19 mouse cellular contexts compared by ENCODE assay signal in genomic region chr19:47565031-47565654, GRCm38 (mm10). TPM values are rescaled to one million over a fixed set of nuclear protein-coding genes. Genes with fewer than 3 reads are reported as not detected.
DNase-seq lines count a peak whose midpoint lies in the region; ATAC-seq and TF ChIP-seq lines count a peak whose summit lies in the region.
"Had no signal": no experiment of that assay in that cellular context is flagged by ENCODE, and none has a peak within 500 bp of the region (broad histone marks: within the 10 kb centered on the region; RNA-seq: fewer than 3 reads in every experiment).

No protein-coding gene starts in this region.

- no peaks in the 10 kb centered on the region for H3K27me3 ChIP-seq in intestine, embryonic 14.5 days (replicated peaks; ENCODE audit: control insufficient read depth, insufficient read depth, low read length)
- no peaks in the 10 kb centered on the region for H3K27me3 ChIP-seq in intestine, embryonic 15.5 days (replicated peaks)
- H3K27me3 ChIP-seq in midbrain, embryonic 11.5 days (ENCODE audit: control insufficient read depth, insufficient read depth, low read length), result peaks cover 35% of the 10 kb centered on the region
- no peaks in the 10 kb centered on the region; the same call in 1 of the 2 replicates for H3K27me3 ChIP-seq in midbrain, embryonic 16.5 days (ENCODE audit: control insufficient read depth, insufficient read depth, low read depth, low read length)
- no peaks in the 10 kb centered on the region for H3K27me3 ChIP-seq in thymus, adult 2 months (ENCODE audit: control insufficient read depth, insufficient read depth, low read length)
- H3K27me3 ChIP-seq: embryonic facial prominence, embryonic 15.5 days; heart, embryonic 15.5 days; megakaryocyte, embryonic 14.5 days had no signal

- no peak overlapping the region for H3K4me2 ChIP-seq in intestine, embryonic 14.5 days (ENCODE audit: low read length)
- H3K4me2 ChIP-seq in intestine, embryonic 15.5 days (replicated peaks), result no peak overlapping the region
- no peak overlapping the region for H3K4me2 ChIP-seq in midbrain, embryonic 11.5 days
- H3K4me2 ChIP-seq in midbrain, embryonic 16.5 days (ENCODE audit: low read length), result no peak overlapping the region
- H3K4me2 ChIP-seq: embryonic facial prominence, embryonic 15.5 days; heart, embryonic 15.5 days; limb, embryonic 15.5 days had no signal

- 0 out of 2 replicates have a peak overlapping the region, but pooled peaks have one; percentile 3 for H3K27ac ChIP-seq in intestine, embryonic 14.5 days (ENCODE audit: low read depth)
- no peak overlapping the region for H3K27ac ChIP-seq in intestine, embryonic 15.5 days
- H3K27ac ChIP-seq in midbrain, embryonic 11.5 days (ENCODE audit: low read depth, low read length), result no peak overlapping the region
- H3K27ac ChIP-seq in midbrain, embryonic 16.5 days (ENCODE audit: low read length), result no peak overlapping the region
- no peak overlapping the region for H3K27ac ChIP-seq in thymus, adult 2 months (ENCODE audit: control insufficient read depth, insufficient read depth, low read length)
- H3K27ac ChIP-seq: embryonic facial prominence, embryonic 15.5 days; heart, embryonic 15.5 days; limb, embryonic 15.5 days had no signal

- 0 out of 2 replicates have a peak, but pooled peaks cover 12% of the 10 kb centered on the region for H3K4me1 ChIP-seq in intestine, embryonic 14.5 days (replicated peaks; ENCODE audit: control insufficient read depth, insufficient read depth, low read length)
- peaks cover 12% of the 10 kb centered on the region for H3K4me1 ChIP-seq in intestine, embryonic 15.5 days (replicated peaks)
- H3K4me1 ChIP-seq in midbrain, embryonic 11.5 days (ENCODE audit: control insufficient read depth, insufficient read depth, low read length), result peaks cover 4% of the 10 kb centered on the region
- H3K4me1 ChIP-seq in midbrain, embryonic 16.5 days (ENCODE audit: control insufficient read depth, insufficient read depth, low read length), result peaks cover 5% of the 10 kb centered on the region; the same call in 1 of the 2 replicates
- peaks cover 2% of the 10 kb centered on the region; the same call in 1 of the 2 replicates for H3K4me1 ChIP-seq in thymus, adult 2 months (replicated peaks; ENCODE audit: control insufficient read depth, insufficient read depth, low read length)
- H3K4me1 ChIP-seq: embryonic facial prominence, embryonic 15.5 days had no signal

- H3K9me3 ChIP-seq in intestine, embryonic 14.5 days (ENCODE audit: control insufficient read depth, low read length), result no peaks in the 10 kb centered on the region
- no peaks in the 10 kb centered on the region for H3K9me3 ChIP-seq in intestine, embryonic 15.5 days
- H3K9me3 ChIP-seq in midbrain, embryonic 11.5 days (ENCODE audit: control insufficient read depth, low read length), result no peaks in the 10 kb centered on the region
- H3K9me3 ChIP-seq in midbrain, embryonic 16.5 days (replicated peaks; ENCODE audit: control insufficient read depth, low read length, poor library complexity, severe bottlenecking), result no peaks in the 10 kb centered on the region
- H3K9me3 ChIP-seq: embryonic facial prominence, embryonic 15.5 days; G1E; heart, embryonic 15.5 days; limb, embryonic 15.5 days; megakaryocyte, embryonic 14.5 days had no signal

- no peak for TF ChIP-seq POLR2A in thymus, adult 2 months (IDR thresholded peaks at IDR 0.05; ENCODE audit: control insufficient read depth, extremely low read depth, insufficient read depth, low read length, poor library complexity)

- H3K4me3 ChIP-seq in intestine, embryonic 14.5 days (ENCODE audit: low read depth, low read length), result no peak overlapping the region
- H3K4me3 ChIP-seq in intestine, embryonic 15.5 days (replicated peaks), result no peak overlapping the region
- H3K4me3 ChIP-seq in midbrain, embryonic 11.5 days (ENCODE audit: low read depth, low read length), result no peak overlapping the region
- H3K4me3 ChIP-seq in midbrain, embryonic 16.5 days (ENCODE audit: low read depth, low read length), result no peak overlapping the region
- no peak overlapping the region for H3K4me3 ChIP-seq in thymus, adult 2 months (ENCODE audit: control insufficient read depth, insufficient read depth, low read length)
- H3K4me3 ChIP-seq: embryonic facial prominence, embryonic 15.5 days; heart, embryonic 15.5 days; limb, embryonic 15.5 days; megakaryocyte, embryonic 14.5 days had no signal

- no peak for TF ChIP-seq CTCF in thymus, adult 2 months (IDR thresholded peaks at IDR 0.05; ENCODE audit: borderline replicate concordance, control insufficient read depth, extremely low read depth, insufficient read depth, low read length, poor library complexity)

- no peak overlapping the region for H3K9ac ChIP-seq in intestine, embryonic 14.5 days (ENCODE audit: low read length)
- H3K9ac ChIP-seq in intestine, embryonic 15.5 days, result no peak overlapping the region
- no peak overlapping the region for H3K9ac ChIP-seq in midbrain, embryonic 11.5 days (ENCODE audit: low read length)
- H3K9ac ChIP-seq in midbrain, embryonic 16.5 days (ENCODE audit: low read depth, low read length), result no peak overlapping the region
- H3K9ac ChIP-seq: embryonic facial prominence, embryonic 15.5 days; heart, embryonic 15.5 days; limb, embryonic 15.5 days had no signal

- ATAC-seq in intestine, embryonic 14.5 days (replicated peaks; ENCODE audit: low FRiP score, low TSS enrichment, low read depth), result no peak
- ATAC-seq in intestine, embryonic 15.5 days, result no peak
- peak; percentile 66 for ATAC-seq in midbrain, embryonic 11.5 days (ENCODE audit: low FRiP score)
- ATAC-seq in midbrain, embryonic 16.5 days, result no peak
- ATAC-seq: intestine, embryonic 16.5 days had no signal

- 52% methylated on average over 17 of the region's 17 CpGs for WGBS in intestine, embryonic 14.5 days
- 60% methylated on average over 17 of the region's 17 CpGs for WGBS in intestine, embryonic 15.5 days
- WGBS in midbrain, embryonic 11.5 days, result 19% methylated on average over 17 of the region's 17 CpGs
- WGBS in midbrain, embryonic 16.5 days, result 10% methylated on average over 17 of the region's 17 CpGs
- WGBS in thymus, adult 2 months, result 95% methylated on average over 17 of the region's 17 CpGs

- DNase-seq in intestine, embryonic 14.5 days (ENCODE audit: low spot score), result no peak
- peak; percentile 92 for DNase-seq in midbrain, embryonic 11.5 days (ENCODE audit: low spot score, missing footprints)
- DNase-seq in lung, postnatal 14 days, result peak; percentile 43
- no peak for DNase-seq in thymus, adult 2 months
- no peak for DNase-seq in adrenal gland, postnatal 4 days (ENCODE audit: low spot score in 2 of 2)
- DNase-seq: cerebellum, postnatal 14 days; gastrocnemius, postnatal 10 days; heart, adult 18-20 months; kidney, postnatal 25 days; spleen, adult 18-20 months; thymus, adult 18-20 months had no signal

- no peaks in the 10 kb centered on the region for H3K36me3 ChIP-seq in intestine, embryonic 14.5 days (ENCODE audit: control insufficient read depth, insufficient read depth, low read length)
- H3K36me3 ChIP-seq in intestine, embryonic 15.5 days, result no peaks in the 10 kb centered on the region
- H3K36me3 ChIP-seq in midbrain, embryonic 11.5 days (ENCODE audit: control insufficient read depth, insufficient read depth, low read length), result no peaks in the 10 kb centered on the region
- no peaks in the 10 kb centered on the region for H3K36me3 ChIP-seq in midbrain, embryonic 16.5 days (ENCODE audit: control insufficient read depth, insufficient read depth, low read length)
- H3K36me3 ChIP-seq in thymus, adult 2 months (ENCODE audit: control insufficient read depth, insufficient read depth, low read length), result no peaks in the 10 kb centered on the region
- H3K36me3 ChIP-seq: embryonic facial prominence, embryonic 15.5 days; G1E; heart, embryonic 15.5 days; limb, embryonic 15.5 days had no signal

RNA-seq across cellular contexts. Expression of gene Slk, which starts 14.3 kb away (rescaled TPM):
- 21.1 and 24.5 TPM in 2 replicates for polyA plus RNA-seq in intestine, embryonic 14.5 days (2014; fragmentation: Nextera tagmentation; extraction: Ambion mirVana)
- 13.0 and 13.6 TPM in 2 replicates for polyA plus RNA-seq in intestine, embryonic 15.5 days (2015; fragmentation: Nextera tagmentation; extraction: Ambion mirVana)
- polyA plus RNA-seq in midbrain, embryonic 11.5 days (2014; fragmentation: Nextera tagmentation; extraction: Ambion mirVana), result 10.4 and 11.3 TPM in 2 replicates
- polyA plus RNA-seq in midbrain, embryonic 16.5 days (2015; fragmentation: Nextera tagmentation; extraction: Ambion mirVana), result 4.7 and 5.8 TPM in 2 replicates
- 11.5 and 12.2 TPM in 2 replicates for polyA plus RNA-seq in thymus, adult 2 months (2012; rRNA removed)
- total RNA-seq in adrenal gland, postnatal 4 days (2021), result 10 to 100 TPM; 61.1 to 70.0 TPM

RNA-seq across cellular contexts. Expression of gene Stn1, which starts 27.8 kb away (rescaled TPM):
- polyA plus RNA-seq in intestine, embryonic 14.5 days (2014; fragmentation: Nextera tagmentation; extraction: Ambion mirVana), result 53.5 and 60.1 TPM in 2 replicates
- 43.8 and 44.8 TPM in 2 replicates for polyA plus RNA-seq in intestine, embryonic 15.5 days (2015; fragmentation: Nextera tagmentation; extraction: Ambion mirVana)
- 43.9 and 49.1 TPM in 2 replicates for polyA plus RNA-seq in midbrain, embryonic 11.5 days (2014; fragmentation: Nextera tagmentation; extraction: Ambion mirVana)
- 23.4 and 24.0 TPM in 2 replicates for polyA plus RNA-seq in midbrain, embryonic 16.5 days (2015; fragmentation: Nextera tagmentation; extraction: Ambion mirVana)
- polyA plus RNA-seq in thymus, adult 2 months (2012; rRNA removed), result 24.2 and 24.8 TPM in 2 replicates
- 10 to 100 TPM; 21.4 to 26.0 TPM for total RNA-seq in adrenal gland, postnatal 4 days (2021)

Comparison
In these comparisons a context has a peak if more than half of its experiments do, and no peak if none do; other contexts are left out.
1. DNase-seq: peak in midbrain, embryonic 11.5 days (single experiment) and lung, postnatal 14 days (single experiment); none in intestine, embryonic 14.5 days (single experiment), thymus, adult 2 months (single experiment) and adrenal gland, postnatal 4 days (0 of 2).